Comparison of ENCODE assay signal across 12 mouse cellular contexts in the genomic region with DNA sequence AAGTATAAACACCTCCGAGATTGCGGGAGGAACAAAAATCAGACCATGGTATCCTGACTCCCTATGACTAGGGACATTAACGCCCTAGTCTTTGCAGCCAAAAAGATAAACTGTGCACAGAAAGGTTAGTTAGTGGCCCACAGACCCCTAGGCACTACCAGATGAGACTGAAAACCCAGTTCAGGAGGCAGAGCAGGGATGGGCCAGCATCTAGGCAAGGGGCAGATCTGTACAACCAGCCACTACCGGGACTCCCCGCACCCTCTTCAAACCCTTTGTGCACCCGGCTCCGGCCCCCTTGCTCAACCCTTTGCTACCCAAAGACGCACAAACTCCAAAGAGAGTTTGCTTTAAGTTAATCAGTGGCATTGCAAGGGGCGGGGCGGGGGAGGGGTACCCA. TPM values are rescaled to one million over a fixed set of nuclear protein-coding genes. Genes with fewer than 3 reads are reported as not detected.
A peak's percentile ranks its signal among the peaks of the same experiment; 100 is the strongest.
DNase-seq lines count a peak whose midpoint lies in the region; ATAC-seq lines count a peak whose summit lies in the region.
"Had no signal": no experiment of that assay in that cellular context is flagged by ENCODE, and none has a peak within 500 bp of the region (broad histone marks: within the 10 kb centered on the region; RNA-seq: fewer than 3 reads in every experiment).

No protein-coding gene starts in this region.

- H3K9ac ChIP-seq in heart, embryonic 14.5 days (ENCODE audit: low read length) = no peak overlapping the region
- no peak overlapping the region for H3K9ac ChIP-seq in embryonic facial prominence, embryonic 13.5 days
- H3K9ac ChIP-seq in liver, embryonic 15.5 days = no peak overlapping the region

- no peak for DNase-seq in heart, postnatal 14 days
- peak; percentile 31 for DNase-seq in ES-CJ7 (ENCODE audit: low read depth, low spot score)
- no peak for DNase-seq in spleen, adult 12 weeks (ENCODE audit: low spot score)
- DNase-seq in urinary bladder, postnatal 36 days (ENCODE audit: low spot score in 2 of 2) = no peak
- DNase-seq in B cell, adult 2 months = no peak
- DNase-seq: adrenal gland, postnatal 25 days had no signal

- H3K4me2 ChIP-seq in heart, embryonic 14.5 days (ENCODE audit: low read length) = peak overlapping the region; percentile 77
- H3K4me2 ChIP-seq in embryonic facial prominence, embryonic 13.5 days = peak overlapping the region; percentile 91; the same call in 1 of the 2 replicates
- H3K4me2 ChIP-seq in liver, embryonic 15.5 days = peak overlapping the region; percentile 54

- intact Hi-C loops in heart, postnatal 14 days (cut with DNase I) = loop anchor here (5.0 to 10.0 kb wide), 2 partner anchors 164 to 279 kb away; no protein-coding TSS in a partner anchor

- ATAC-seq in heart, embryonic 14.5 days (ENCODE audit: insufficient number of reproducible peaks, insufficient read depth, low FRiP score, low read depth) = no peak
- no peak for ATAC-seq in embryonic facial prominence, embryonic 13.5 days (ENCODE audit: insufficient number of reproducible peaks, insufficient read depth, low FRiP score, low TSS enrichment, low read depth)
- ATAC-seq in liver, embryonic 15.5 days (ENCODE audit: insufficient read depth) = peak; percentile 71

- no peaks in the 10 kb centered on the region for H3K9me3 ChIP-seq in heart, embryonic 14.5 days (ENCODE audit: control insufficient read depth, low read length)
- no peaks in the 10 kb centered on the region for H3K9me3 ChIP-seq in embryonic facial prominence, embryonic 13.5 days
- H3K9me3 ChIP-seq in liver, embryonic 15.5 days (replicated peaks) = no peaks in the 10 kb centered on the region

- H3K27me3 ChIP-seq in heart, embryonic 14.5 days (ENCODE audit: control insufficient read depth, insufficient read depth, low read length) = peaks cover 66% of the 10 kb centered on the region
- H3K27me3 ChIP-seq in embryonic facial prominence, embryonic 13.5 days = peaks cover 82% of the 10 kb centered on the region
- peaks cover 68% of the 10 kb centered on the region for H3K27me3 ChIP-seq in liver, embryonic 15.5 days

- 0 out of 4 replicates have a peak overlapping the region, but pooled peaks of 1 of the 2 experiments have one; percentile 52 for H3K4me3 ChIP-seq in heart, embryonic 14.5 days (ENCODE audit: control insufficient read depth in 1 of 2, insufficient read depth in 1 of 2, low read depth in 1 of 2, low read length in 2 of 2)
- peak overlapping the region; percentile 52; the same call in 1 of the 2 replicates for H3K4me3 ChIP-seq in embryonic facial prominence, embryonic 13.5 days
- H3K4me3 ChIP-seq in liver, embryonic 15.5 days (replicated peaks) = 0 out of 2 replicates have a peak overlapping the region, but pooled peaks have one; percentile 53
- H3K4me3 ChIP-seq: myocyte had no signal

- H3K4me1 ChIP-seq in heart, embryonic 14.5 days (ENCODE audit: control insufficient read depth in 2 of 2, insufficient read depth in 2 of 2, low read length in 2 of 2) = peaks cover 3 to 18% of the 10 kb centered on the region in 2 experiments; a peak in 3 of 4 replicates
- H3K4me1 ChIP-seq in embryonic facial prominence, embryonic 13.5 days = peaks cover 23% of the 10 kb centered on the region
- H3K4me1 ChIP-seq in liver, embryonic 15.5 days (replicated peaks) = no peaks in the 10 kb centered on the region

- H3K36me3 ChIP-seq in heart, embryonic 14.5 days (ENCODE audit: control insufficient read depth, insufficient read depth, low read length) = no peaks in the 10 kb centered on the region
- H3K36me3 ChIP-seq in embryonic facial prominence, embryonic 13.5 days = no peaks in the 10 kb centered on the region
- 0 out of 2 replicates have a peak, but pooled peaks cover under 1% of the 10 kb centered on the region for H3K36me3 ChIP-seq in liver, embryonic 15.5 days (replicated peaks)

- WGBS in heart, embryonic 14.5 days = 3% methylated on average over 10 of the region's 10 CpGs
- 1% methylated on average over 10 of the region's 10 CpGs for WGBS in embryonic facial prominence, embryonic 13.5 days
- under 1% methylated on average over 10 of the region's 10 CpGs for WGBS in liver, embryonic 15.5 days (ENCODE audit: insufficient replicate concordance)

- H3K27ac ChIP-seq in heart, embryonic 14.5 days (replicated peaks in 1 of 2; ENCODE audit: control insufficient read depth in 1 of 2, insufficient read depth in 1 of 2, low read depth in 2 of 2, low read length in 2 of 2) = no peak overlapping the region
- no peak overlapping the region for H3K27ac ChIP-seq in embryonic facial prominence, embryonic 13.5 days
- peak overlapping the region; percentile 29; the same call in 1 of the 2 replicates for H3K27ac ChIP-seq in liver, embryonic 15.5 days (replicated peaks)

RNA-seq across cellular contexts. Expression of gene Nr5a2, which starts 14.4 kb away (rescaled TPM):
- polyA plus RNA-seq in heart, embryonic 14.5 days (2014; fragmentation: Nextera tagmentation; extraction: Ambion mirVana) = 0.38 and 0.39 TPM in 2 replicates
- total RNA-seq in heart, postnatal 14 days (2021) = 1 to 10 TPM; 1.6 to 2.2 TPM
- polyA plus RNA-seq in embryonic facial prominence, embryonic 13.5 days (2015; fragmentation: Nextera tagmentation; extraction: Ambion mirVana) = 1.3 and 1.6 TPM in 2 replicates
- 2.2 and 2.4 TPM in 2 replicates for polyA plus RNA-seq in liver, embryonic 15.5 days (2015; fragmentation: Nextera tagmentation; extraction: Ambion mirVana)
- total RNA-seq: common myeloid progenitor, adult 5-6 weeks; layer of hippocampus, postnatal 25 days had no signal
- polyA plus RNA-seq: myocyte had no signal
